Mouse (Mus musculus): ENCODE data around the gene Stx2. TPM values are rescaled to one million over a fixed set of nuclear protein-coding genes. Genes with fewer than 3 reads are reported as not detected.

Stx2 gene
- total RNA-seq, 1 experiment from 2014 or later = 22.4 TPM

Other genes with a start within 250 kb of the Stx2 start
- gene Rimbp2, start 55.1 kb downstream of the Stx2 start, total RNA-seq (2017) = not detected in 2 replicates
- 298 and 527 TPM in 2 replicates for gene Ran, start 11.5 kb upstream of the Stx2 start, total RNA-seq (2017)
- 3.3 and 3.6 TPM in 2 replicates for gene Adgrd1, start 88.2 kb upstream of the Stx2 start, total RNA-seq (2017)